Mouse (Mus musculus) small intestine, adult 2 months (tissue): ENCODE results near the gene Pcbd2. TPM values are rescaled to one million over a fixed set of nuclear protein-coding genes. Genes with fewer than 3 reads are reported as not detected.
A peak's percentile ranks its signal among the peaks of the same experiment; 100 is the strongest.
"Not testable (repeated sequence)": the region's sequence is repeated elsewhere in the genome, so short reads cannot be mapped to it uniquely, and the experiment has no call there.

Experiments
- H3K27ac ChIP-seq: fragments of 200-500 bp; 2 replicates; pipeline ENCODE4 v1.5.1; 2012; ENCODE audit warnings: low read depth, low read length, control low read depth, inconsistent platforms; ENCODE audit not compliant: insufficient read depth
- H3K27me3 ChIP-seq: fragments of 200-500 bp; 2 replicates; pipeline ENCODE4 v1.6.1; 2012; ENCODE audit warnings: mild to moderate bottlenecking, moderate library complexity, low read length, inconsistent platforms; ENCODE audit not compliant: control insufficient read depth, insufficient read depth
- H3K36me3 ChIP-seq: fragments of 200-500 bp; 2 replicates; pipeline ENCODE4 v1.6.1; 2012; ENCODE audit warnings: mild to moderate bottlenecking, low read length, control low read depth, inconsistent platforms; ENCODE audit not compliant: control insufficient read depth, insufficient read depth
- H3K4me1 ChIP-seq: fragments of 200-500 bp; 2 replicates; pipeline ENCODE4 v1.6.1; 2012; ENCODE audit warnings: low read length, inconsistent platforms, mixed read lengths; ENCODE audit not compliant: control insufficient read depth, insufficient read depth, insufficient read length
- H3K4me3 ChIP-seq: fragments of 200-500 bp; 2 replicates; pipeline ENCODE4 v1.5.1; 2012; ENCODE audit warnings: low read depth, mild to moderate bottlenecking, control low read depth, inconsistent platforms, low read length, moderate library complexity
- CTCF ChIP-seq: fragments of 200-500 bp; IDR thresholded peaks from 2 replicates; pipeline ENCODE4 v1.5.1; 2012; ENCODE audit warnings: low read depth, mild to moderate bottlenecking, control low read depth, inconsistent platforms, low read length, moderate library complexity, mixed read lengths; ENCODE audit not compliant: insufficient replicate concordance, insufficient read length; ENCODE audit errors: extremely low read depth
- POLR2A ChIP-seq: fragments of 200-500 bp; IDR thresholded peaks from 2 replicates; pipeline ENCODE4 v1.6.1; 2012; ENCODE audit warnings: low read depth, mild to moderate bottlenecking, control low read depth, inconsistent platforms, low read length, moderate library complexity
- WGBS: fragments of 180-500 bp; shearing (Covaris S2); methylation state at CpG from one replicate; pipeline ENCODE4 v1.1.7; 2018; 5-methylcytosine and 5-hydroxymethylcytosine counted together
- polyA plus RNA-seq: library from polyadenylated mRNA; depleted of rRNA; stranded (reverse); fragments of >200 nt; gene quantifications from 2 replicates; pipeline ENCODE4 v1.2.3, GENCODE M21; 2012

Pcbd2 gene
- polyA plus RNA-seq, 1 experiment, result 20.2 TPM

GRCm38 (mm10) chr13:55694110-55694509 lies 33.1 kb upstream of the Pcbd2 start:
- Histone ChIP-seq H3K4me1 (no peaks in the 10 kb centered on the region; the same call in 1 of the 2 replicates), H3K27me3 (no peaks in the 10 kb centered on the region), H3K27ac (no peak overlapping the region), H3K36me3 (peaks cover 4% of the 10 kb centered on the region), H3K4me3 (no peak overlapping the region)
- TF ChIP-seq CTCF (no peak), POLR2A (no peak)
- WGBS, result 4% methylated on average over 8 of the region's 8 CpGs

- H3K4me3 ChIP-seq, H3K27me3 ChIP-seq, H3K27ac ChIP-seq, H3K4me1 ChIP-seq: not testable (repeated sequence)
- 63% methylated on average over 2 of the region's 3 CpGs for WGBS
- H3K36me3 ChIP-seq, result peaks cover 16% of the 10 kb centered on the region
Measured at GRCm38 (mm10) chr13:55695989-55696388, 31.2 kb upstream of the Pcbd2 start.

- no peak overlapping the region for H3K27ac ChIP-seq
- H3K27me3 ChIP-seq, result no peaks in the 10 kb centered on the region
- WGBS, result 81% methylated on average over 4 of the region's 4 CpGs
- no peaks in the 10 kb centered on the region for H3K4me1 ChIP-seq
- peaks cover 28% of the 10 kb centered on the region for H3K36me3 ChIP-seq
- no peak overlapping the region for H3K4me3 ChIP-seq
- no peak for TF ChIP-seq POLR2A
- no peak for TF ChIP-seq CTCF
Measured at GRCm38 (mm10) chr13:55704301-55704700, 22.9 kb upstream of the Pcbd2 start.

GRCm38 (mm10) chr13:55712846-55713245 lies 14.3 kb upstream of the Pcbd2 start:
- TF ChIP-seq POLR2A, result no peak
- no peak for TF ChIP-seq CTCF
- Histone ChIP-seq H3K27ac (no peak overlapping the region), H3K27me3 (no peaks in the 10 kb centered on the region), H3K4me1 (no peaks in the 10 kb centered on the region; the same call in 1 of the 2 replicates), H3K36me3 (no peaks in the 10 kb centered on the region), H3K4me3 (no peak overlapping the region)
- WGBS, result 89% methylated on average over 3 of the region's 3 CpGs

- TF ChIP-seq CTCF, result no peak
- TF ChIP-seq POLR2A, result peak; percentile 73
- Histone ChIP-seq H3K27me3 (no peaks in the 10 kb centered on the region), H3K4me3 (peak within 1 kb of the TSS; percentile 74), H3K27ac (peak within 1 kb of the TSS; percentile 67), H3K36me3 (peaks cover 2% of the 10 kb centered on the region; the same call in 1 of the 2 replicates), H3K4me1 (no peaks in the 10 kb centered on the region; the same call in 1 of the 2 replicates)
- 1% methylated on average over 63 of the region's 63 CpGs for WGBS
Measured at GRCm38 (mm10) chr13:55714501-55715166, 12.5 kb upstream of the Pcbd2 start, which contains the start of gene Txndc15. Gene Txndc15 (plus strand): TSS chr13:55714650.

- H3K36me3 ChIP-seq, result peaks cover 2% of the 10 kb centered on the region; the same call in 1 of the 2 replicates
- H3K4me3 ChIP-seq, result peak overlapping the region; percentile 74
- 2% methylated on average over 5 of the region's 5 CpGs for WGBS
- peak overlapping the region; percentile 67 for H3K27ac ChIP-seq
- H3K27me3 ChIP-seq, result no peaks in the 10 kb centered on the region
- no peaks in the 10 kb centered on the region; the same call in 1 of the 2 replicates for H3K4me1 ChIP-seq
- no peak for TF ChIP-seq CTCF
- no peak for TF ChIP-seq POLR2A
Measured at GRCm38 (mm10) chr13:55715167-55715512, 12.0 kb upstream of the Pcbd2 start.

GRCm38 (mm10) chr13:55715908-55716510 lies 11.2 kb upstream of the Pcbd2 start:
- peaks cover 2% of the 10 kb centered on the region; the same call in 1 of the 2 replicates for H3K36me3 ChIP-seq
- WGBS, result 88% methylated on average over 7 of the region's 7 CpGs
- H3K4me3 ChIP-seq, result no peak overlapping the region
- H3K4me1 ChIP-seq, result no peaks in the 10 kb centered on the region; the same call in 1 of the 2 replicates
- no peak overlapping the region for H3K27ac ChIP-seq
- TF ChIP-seq POLR2A (no peak), CTCF (no peak)
- H3K27me3 ChIP-seq, result no peaks in the 10 kb centered on the region

GRCm38 (mm10) chr13:55721516-55721915 lies 5.7 kb upstream of the Pcbd2 start:
- WGBS, result 88% methylated on average over 8 of the region's 8 CpGs
- no peak for TF ChIP-seq POLR2A
- TF ChIP-seq CTCF, result no peak
- no peak overlapping the region for H3K27ac ChIP-seq
- H3K27me3 ChIP-seq, result no peaks in the 10 kb centered on the region
- no peaks in the 10 kb centered on the region; the same call in 1 of the 2 replicates for H3K4me1 ChIP-seq
- no peak overlapping the region for H3K4me3 ChIP-seq
- peaks cover 16% of the 10 kb centered on the region; the same call in 1 of the 2 replicates for H3K36me3 ChIP-seq
